Mouse (Mus musculus): ENCODE measurements around the gene Dnm1. TPM values are rescaled to one million over a fixed set of nuclear protein-coding genes. Genes with fewer than 3 reads are reported as not detected.
A peak's percentile ranks its signal among the peaks of the same experiment; 100 is the strongest.

Gene Dnm1
- polyA plus RNA-seq (2012; rRNA removed) = 44.0 and 60.3 TPM in 2 replicates

GRCm38 (mm10) chr2:32353007-32353542 is at the start of gene Dnm1:
TSS of gene Dnm1 (minus strand) at chr2:32353338.
- TF ChIP-seq POLR2A (IDR thresholded peaks at IDR 0.05; ENCODE audit: borderline replicate concordance, extremely low read depth, low read depth, low read length) (no peak), CTCF (IDR thresholded peaks at IDR 0.05; ENCODE audit: insufficient read depth, low read length) (peak; percentile 58)
- DNase-seq = peak; percentile 92
- Histone ChIP-seq H3K4me3 (replicated peaks; ENCODE audit: extremely low read depth, low read depth, low read length) (peak within 1 kb of the TSS; percentile 62), H3K4me1 (ENCODE audit: control insufficient read depth, insufficient read depth, low read length) (peaks cover 2% of the 10 kb centered on the region; the same call in 1 of the 2 replicates)
- under 1% methylated on average over 63 of the region's 63 CpGs for WGBS

- under 1% methylated on average over 15 of the region's 15 CpGs for WGBS
- Histone ChIP-seq H3K4me1 (ENCODE audit: control insufficient read depth, insufficient read depth, low read length) (peaks cover 5% of the 10 kb centered on the region), H3K4me3 (replicated peaks; ENCODE audit: extremely low read depth, low read depth, low read length) (peak overlapping the region; percentile 63)
- TF ChIP-seq POLR2A (IDR thresholded peaks at IDR 0.05; ENCODE audit: borderline replicate concordance, extremely low read depth, low read depth, low read length) (no peak), CTCF (IDR thresholded peaks at IDR 0.05; ENCODE audit: insufficient read depth, low read length) (no peak)
- DNase-seq = no peak
Measured at GRCm38 (mm10) chr2:32396695-32397094, 43.6 kb upstream of the Dnm1 start.

GRCm38 (mm10) chr2:32395946-32396621 is 42.9 kb upstream of the Dnm1 start:
- H3K4me1 ChIP-seq (ENCODE audit: control insufficient read depth, insufficient read depth, low read length) = peaks cover 5% of the 10 kb centered on the region
- peak; percentile 87 for DNase-seq
- WGBS = under 1% methylated on average over 59 of the region's 59 CpGs
- peak overlapping the region; percentile 63 for H3K4me3 ChIP-seq (replicated peaks; ENCODE audit: extremely low read depth, low read depth, low read length)
- TF ChIP-seq POLR2A (IDR thresholded peaks at IDR 0.05; ENCODE audit: borderline replicate concordance, extremely low read depth, low read depth, low read length) (peak; percentile 44; the same call in 1 of the 2 replicates), CTCF (IDR thresholded peaks at IDR 0.05; ENCODE audit: insufficient read depth, low read length) (no peak)

- TF ChIP-seq POLR2A (IDR thresholded peaks at IDR 0.05; ENCODE audit: borderline replicate concordance, extremely low read depth, low read depth, low read length) = peak; percentile 75; the same call in 1 of the 2 replicates
- no peak for TF ChIP-seq CTCF (IDR thresholded peaks at IDR 0.05; ENCODE audit: insufficient read depth, low read length)
- under 1% methylated on average over 31 of the region's 31 CpGs for WGBS
- peak; percentile 97 for DNase-seq
- H3K4me1 ChIP-seq (ENCODE audit: control insufficient read depth, insufficient read depth, low read length) = peaks cover 5% of the 10 kb centered on the region
- H3K4me3 ChIP-seq (replicated peaks; ENCODE audit: extremely low read depth, low read depth, low read length) = peak within 1 kb of the TSS; percentile 63
Measured at GRCm38 (mm10) chr2:32395484-32395945, 42.4 kb upstream of the Dnm1 start, which contains the start of gene Ptges2. TSS of gene Ptges2 (plus strand) at chr2:32395896.

- H3K4me1 ChIP-seq (ENCODE audit: control insufficient read depth, insufficient read depth, low read length) = peaks cover 5% of the 10 kb centered on the region
- TF ChIP-seq POLR2A (IDR thresholded peaks at IDR 0.05; ENCODE audit: borderline replicate concordance, extremely low read depth, low read depth, low read length) (no peak), CTCF (IDR thresholded peaks at IDR 0.05; ENCODE audit: insufficient read depth, low read length) (peak; percentile 23; the same call in 1 of the 2 replicates)
- WGBS = 2% methylated on average over 8 of the region's 8 CpGs
- no peak for DNase-seq
- peak overlapping the region; percentile 63 for H3K4me3 ChIP-seq (replicated peaks; ENCODE audit: extremely low read depth, low read depth, low read length)
Measured at GRCm38 (mm10) chr2:32394973-32395372, 41.8 kb upstream of the Dnm1 start.

- TF ChIP-seq CTCF (IDR thresholded peaks at IDR 0.05; ENCODE audit: insufficient read depth, low read length) = no peak
- no peak for TF ChIP-seq POLR2A (IDR thresholded peaks at IDR 0.05; ENCODE audit: borderline replicate concordance, extremely low read depth, low read depth, low read length)
- Histone ChIP-seq H3K4me3 (replicated peaks; ENCODE audit: extremely low read depth, low read depth, low read length) (no peak overlapping the region), H3K4me1 (ENCODE audit: control insufficient read depth, insufficient read depth, low read length) (peaks cover 3% of the 10 kb centered on the region)
- 61% methylated on average over 5 of the region's 5 CpGs for WGBS
- DNase-seq = peak; percentile 57
Measured at GRCm38 (mm10) chr2:32392063-32392462, 38.9 kb upstream of the Dnm1 start.

- 65% methylated on average over 8 of the region's 8 CpGs for WGBS
- TF ChIP-seq POLR2A (IDR thresholded peaks at IDR 0.05; ENCODE audit: borderline replicate concordance, extremely low read depth, low read depth, low read length) (no peak), CTCF (IDR thresholded peaks at IDR 0.05; ENCODE audit: insufficient read depth, low read length) (no peak)
- DNase-seq = peak; percentile 56
- Histone ChIP-seq H3K4me3 (replicated peaks; ENCODE audit: extremely low read depth, low read depth, low read length) (no peak overlapping the region), H3K4me1 (ENCODE audit: control insufficient read depth, insufficient read depth, low read length) (peaks cover 3% of the 10 kb centered on the region; the same call in 1 of the 2 replicates)
Measured at GRCm38 (mm10) chr2:32390871-32391270, 37.7 kb upstream of the Dnm1 start.

GRCm38 (mm10) chr2:32389157-32389556 is 36.0 kb upstream of the Dnm1 start:
- 64% methylated on average over 2 of the region's 2 CpGs for WGBS
- DNase-seq = no peak
- TF ChIP-seq CTCF (IDR thresholded peaks at IDR 0.05; ENCODE audit: insufficient read depth, low read length) = no peak
- no peak for TF ChIP-seq POLR2A (IDR thresholded peaks at IDR 0.05; ENCODE audit: borderline replicate concordance, extremely low read depth, low read depth, low read length)
- Histone ChIP-seq H3K4me3 (replicated peaks; ENCODE audit: extremely low read depth, low read depth, low read length) (no peak overlapping the region), H3K4me1 (ENCODE audit: control insufficient read depth, insufficient read depth, low read length) (peaks cover 3% of the 10 kb centered on the region; the same call in 1 of the 2 replicates)

GRCm38 (mm10) chr2:32387706-32388490 is 34.8 kb upstream of the Dnm1 start, which contains the start of gene Lcn2:
TSS of gene Lcn2 (minus strand) at chr2:32388252.
- peak; percentile 24 for DNase-seq
- Histone ChIP-seq H3K4me3 (replicated peaks; ENCODE audit: extremely low read depth, low read depth, low read length) (peak within 1 kb of the TSS; percentile 44), H3K4me1 (ENCODE audit: control insufficient read depth, insufficient read depth, low read length) (peaks cover 3% of the 10 kb centered on the region; the same call in 1 of the 2 replicates)
- TF ChIP-seq POLR2A (IDR thresholded peaks at IDR 0.05; ENCODE audit: borderline replicate concordance, extremely low read depth, low read depth, low read length) = no peak
- TF ChIP-seq CTCF (IDR thresholded peaks at IDR 0.05; ENCODE audit: insufficient read depth, low read length) = no peak
- 41% methylated on average over 5 of the region's 5 CpGs for WGBS

Measured in lung, adult 2 months (tissue).